Mouse (Mus musculus) CH12.LX (cell line): ENCODE results near the gene Zfp219. TPM values are rescaled to one million over a fixed set of nuclear protein-coding genes. Genes with fewer than 3 reads are reported as not detected.

ENCODE experiments used
- DNase-seq: peaks from one replicate; pipeline ENCODE4 v3.0.0-alpha.2; 2013; ENCODE audit errors: extremely low read depth
- H3K27ac ChIP-seq: 2 replicates; pipeline ENCODE4 v1.5.1; 2012; ENCODE audit warnings: low read depth, mild to moderate bottlenecking, control low read depth, moderate library complexity; ENCODE audit not compliant: insufficient read depth
- H3K27me3 ChIP-seq: replicated peaks from 2 replicates; pipeline ENCODE3; 2012; ENCODE audit warnings: inconsistent platforms
- H3K36me3 ChIP-seq, 2 experiments: replicated peaks in 1 of 2; 2 replicates each; pipeline versions ENCODE3 to v1.6.1; 2012; ENCODE audit warnings: inconsistent platforms in 1 of 2, low read length in 1 of 2, mild to moderate bottlenecking in 1 of 2, mixed read lengths in 1 of 2, moderate library complexity in 1 of 2; ENCODE audit not compliant: control insufficient read depth in 1 of 2, insufficient read depth in 1 of 2
- H3K4me1 ChIP-seq, 2 experiments: 2 replicates each; pipeline ENCODE4 v1.6.1; 2012; ENCODE audit warnings: inconsistent platforms in 1 of 2, moderate library complexity in 1 of 2; ENCODE audit not compliant: insufficient read depth in 2 of 2, control insufficient read depth in 1 of 2
- H3K4me2 ChIP-seq: 2 replicates; pipeline ENCODE4 v1.6.1; 2012; ENCODE audit warnings: low read depth, mild to moderate bottlenecking, control low read depth; ENCODE audit not compliant: poor library complexity, insufficient read depth, severe bottlenecking
- H3K4me3 ChIP-seq, 3 experiments: fragments of 150-350 bp in 1 of 3; sonication (generic) in 1 of 3; replicated peaks in 1 of 3; 2 replicates each; pipeline versions ENCODE3 to v1.5.1; 2011 to 2012; ENCODE audit warnings: low read depth in 2 of 3, low read length in 2 of 3, mild to moderate bottlenecking in 2 of 3, moderate library complexity in 2 of 3, control low read depth in 1 of 3, improper control_type of control experiment in 1 of 3, inconsistent platforms in 1 of 3, mixed read lengths in 1 of 3; ENCODE audit not compliant: poor library complexity in 1 of 3
- H3K79me2 ChIP-seq: replicated peaks from 2 replicates; pipeline ENCODE4 v1.6.1; 2012; ENCODE audit warnings: mild to moderate bottlenecking, moderate library complexity; ENCODE audit not compliant: control insufficient read depth, poor library complexity, insufficient read depth, severe bottlenecking; ENCODE audit errors: extremely low read depth
- H3K9ac ChIP-seq: 2 replicates; pipeline ENCODE4 v1.6.1; 2012; ENCODE audit warnings: low read depth, mild to moderate bottlenecking, control low read depth, moderate library complexity; ENCODE audit not compliant: insufficient read depth
- H3K9me3 ChIP-seq: replicated peaks from 2 replicates; pipeline ENCODE3; 2012; ENCODE audit warnings: low read length, inconsistent platforms, mixed read lengths
- CTCF ChIP-seq, 2 experiments: IDR thresholded peaks in 1 of 2; conservative IDR thresholded peaks in 1 of 2; 2 replicates each; pipeline ENCODE4 v1.5.1; 2011 to 2012; ENCODE audit warnings: low read depth in 2 of 2, low read length in 2 of 2, improper control_type of control experiment in 1 of 2, inconsistent platforms in 1 of 2, mild to moderate bottlenecking in 1 of 2, moderate library complexity in 1 of 2
- ELF1 ChIP-seq: IDR thresholded peaks from 2 replicates; pipeline ENCODE4 v1.6.1; 2014; ENCODE audit warnings: low read depth, mild to moderate bottlenecking, inconsistent platforms, low read length, improper control_type of control experiment
- HCFC1 ChIP-seq: IDR thresholded peaks from 2 replicates; pipeline ENCODE4 v1.6.1; 2012; ENCODE audit warnings: low read depth, mild to moderate bottlenecking, inconsistent platforms, low read length, improper control_type of control experiment
- IRF4 ChIP-seq: IDR thresholded peaks from 2 replicates; pipeline ENCODE4 v1.6.1; 2014; ENCODE audit warnings: low read depth, mild to moderate bottlenecking, inconsistent platforms, low read length, improper control_type of control experiment
- JUN ChIP-seq: IDR thresholded peaks from 2 replicates; pipeline ENCODE4 v1.6.1; 2011; ENCODE audit warnings: low read depth, mild to moderate bottlenecking, low read length, improper control_type of control experiment, moderate library complexity; ENCODE audit not compliant: insufficient read depth
- KAT2A ChIP-seq: IDR thresholded peaks from 2 replicates; pipeline ENCODE4 v1.6.1; 2012; ENCODE audit warnings: low read length, improper control_type of control experiment, inconsistent platforms; ENCODE audit not compliant: insufficient replicate concordance
- MAX ChIP-seq: IDR thresholded peaks from 2 replicates; pipeline ENCODE4 v1.6.1; 2011; ENCODE audit warnings: low read length, improper control_type of control experiment
- MEF2A ChIP-seq: IDR thresholded peaks from 2 replicates; pipeline ENCODE4 v1.6.1; 2014; ENCODE audit warnings: low read depth, mild to moderate bottlenecking, inconsistent platforms, low read length, improper control_type of control experiment, borderline replicate concordance
- MYC ChIP-seq: IDR thresholded peaks from 2 replicates; pipeline ENCODE4 v1.6.1; 2011; ENCODE audit warnings: low read depth, mild to moderate bottlenecking, improper control_type of control experiment, low read length
- NELFE ChIP-seq: IDR thresholded peaks from 2 replicates; pipeline ENCODE4 v1.6.1; 2011; ENCODE audit warnings: low read depth, low read length, improper control_type of control experiment
- NRF1 ChIP-seq: IDR thresholded peaks from 2 replicates; pipeline ENCODE4 v1.6.1; 2014; ENCODE audit warnings: low read depth, mild to moderate bottlenecking, inconsistent platforms, low read length, improper control_type of control experiment, moderate library complexity
- PAX5 ChIP-seq: IDR thresholded peaks from 2 replicates; pipeline ENCODE4 v1.6.1; 2012; ENCODE audit warnings: low read length, inconsistent platforms, mixed read lengths
- POLR2AphosphoS2 ChIP-seq: IDR thresholded peaks from 2 replicates; pipeline ENCODE4 v1.6.1; 2011; ENCODE audit warnings: low read depth, low read length, improper control_type of control experiment
- RCOR1 ChIP-seq: conservative IDR thresholded peaks from 2 replicates; pipeline ENCODE4 v1.6.1; 2012; ENCODE audit warnings: low read depth, mild to moderate bottlenecking, inconsistent platforms, low read length, improper control_type of control experiment
- TBP ChIP-seq: conservative IDR thresholded peaks from 2 replicates; pipeline ENCODE4 v1.6.1; 2011; ENCODE audit warnings: low read depth, low read length, improper control_type of control experiment
- UBTF ChIP-seq: IDR thresholded peaks from 2 replicates; pipeline ENCODE4 v1.6.1; 2012; ENCODE audit warnings: low read depth, mild to moderate bottlenecking, inconsistent platforms, low read length, improper control_type of control experiment, moderate library complexity
- ZMIZ1 ChIP-seq: IDR thresholded peaks from 2 replicates; pipeline ENCODE4 v1.6.1; 2012; ENCODE audit warnings: low read depth, mild to moderate bottlenecking, inconsistent platforms, low read length, improper control_type of control experiment
- dilution Hi-C: fragments of 300-500 bp; cut with MboI; formaldehyde crosslinking; loops from 2 replicates; pipeline ENCODE4 v1.14.3; 2020; ENCODE audit warnings: low sequenced_read_pairs; ENCODE audit not compliant: extremely low pct_unique_long_range_greater_than_20kb, extremely low pct_ligation_motif_present
- in situ Hi-C: fragments of 300-500 bp; cut with MboI; formaldehyde crosslinking; loops from 3 replicates; pipeline ENCODE4 v1.14.3; 2019; ENCODE audit warnings: low sequenced_read_pairs, low pct_ligation_motif_present, low pct_unique_long_range_greater_than_20kb, mixed read lengths
- polyA plus RNA-seq: library from polyadenylated mRNA; unstranded; fragments of >175 nt; gene quantifications from 2 replicates; pipeline ENCODE4 v1.2.1, GENCODE M21; 2012; ENCODE audit warnings: low read depth; ENCODE audit not compliant: insufficient read length
- total RNA-seq, 2 experiments: library from RNA; depleted of rRNA; stranded (reverse); fragments of 300-350 nt in 1 of 2; fragments of >200 nt in 1 of 2; gene quantifications; 2 replicates each; pipeline ENCODE4 v1.2.3; 2012 to 2014

Gene Zfp219
- total and polyA plus RNA-seq, 3 experiments = 15.8 to 20.8 (median 20.0) TPM

- H3K4me2 ChIP-seq = no peak overlapping the region
- H3K9me3 ChIP-seq = no peaks in the 10 kb centered on the region
- peaks cover 21 to 59% of the 10 kb centered on the region in 2 experiments for H3K36me3 ChIP-seq
- no peak overlapping the region for H3K9ac ChIP-seq
- TF ChIP-seq MEF2A = no peak
- TF ChIP-seq RCOR1 = no peak
- TF ChIP-seq MYC = no peak
- no peak for TF ChIP-seq HCFC1
- TF ChIP-seq TBP = no peak
- no peak for TF ChIP-seq NRF1
- TF ChIP-seq JUN = no peak
- no peak for TF ChIP-seq NELFE
- TF ChIP-seq KAT2A = no peak
- TF ChIP-seq ZMIZ1 = no peak
- no peak for TF ChIP-seq IRF4
- TF ChIP-seq MAX = no peak
- no peak for TF ChIP-seq PAX5
- TF ChIP-seq UBTF = no peak
- TF ChIP-seq CTCF (conservative IDR thresholded peaks at IDR 0.05 in 1 of 2, IDR thresholded peaks at IDR 0.05 in 1 of 2; ENCODE audit: low read depth in 2 of 2, low read length in 2 of 2) = no peak
- no peak for TF ChIP-seq POLR2AphosphoS2
- dilution Hi-C loops (no loop called here), in situ Hi-C loops (no loop called here)
- no peak overlapping the region for H3K4me3 ChIP-seq
- H3K79me2 ChIP-seq = no peaks in the 10 kb centered on the region
- no peak for DNase-seq
- H3K4me1 ChIP-seq = peaks cover 6 to 22% of the 10 kb centered on the region in 2 experiments
- no peaks in the 10 kb centered on the region for H3K27me3 ChIP-seq
- H3K27ac ChIP-seq = no peak overlapping the region
Observed at GRCm38 (mm10) chr14:52005141-52005540, 15.4 kb downstream of the Zfp219 start.

- H3K4me3 ChIP-seq = no peak overlapping the region
- no peaks in the 10 kb centered on the region for H3K79me2 ChIP-seq
- H3K4me1 ChIP-seq = peaks cover 1 to 17% of the 10 kb centered on the region in 2 experiments
- H3K27ac ChIP-seq = no peak overlapping the region
- in situ Hi-C loops = no loop called here
- no peak for TF ChIP-seq ELF1
- H3K4me2 ChIP-seq = no peak overlapping the region
- dilution Hi-C loops = no loop called here
- no peak for DNase-seq
- H3K36me3 ChIP-seq = peaks cover 16 to 52% of the 10 kb centered on the region in 2 experiments
- no peaks in the 10 kb centered on the region for H3K9me3 ChIP-seq
- no peaks in the 10 kb centered on the region for H3K27me3 ChIP-seq
- H3K9ac ChIP-seq = no peak overlapping the region
Observed at GRCm38 (mm10) chr14:52003981-52004495, 16.5 kb downstream of the Zfp219 start.
